Mouse (Mus musculus): ENCODE results near the gene Eif4a1. TPM values are rescaled to one million over a fixed set of nuclear protein-coding genes. Genes with fewer than 3 reads are reported as not detected.
A peak's percentile ranks its signal among the peaks of the same experiment; 100 is the strongest.

Eif4a1 gene
- total and polyA plus RNA-seq, 3 experiments, result 1,622 to 2,161 (median 1,728) TPM

DNA sequence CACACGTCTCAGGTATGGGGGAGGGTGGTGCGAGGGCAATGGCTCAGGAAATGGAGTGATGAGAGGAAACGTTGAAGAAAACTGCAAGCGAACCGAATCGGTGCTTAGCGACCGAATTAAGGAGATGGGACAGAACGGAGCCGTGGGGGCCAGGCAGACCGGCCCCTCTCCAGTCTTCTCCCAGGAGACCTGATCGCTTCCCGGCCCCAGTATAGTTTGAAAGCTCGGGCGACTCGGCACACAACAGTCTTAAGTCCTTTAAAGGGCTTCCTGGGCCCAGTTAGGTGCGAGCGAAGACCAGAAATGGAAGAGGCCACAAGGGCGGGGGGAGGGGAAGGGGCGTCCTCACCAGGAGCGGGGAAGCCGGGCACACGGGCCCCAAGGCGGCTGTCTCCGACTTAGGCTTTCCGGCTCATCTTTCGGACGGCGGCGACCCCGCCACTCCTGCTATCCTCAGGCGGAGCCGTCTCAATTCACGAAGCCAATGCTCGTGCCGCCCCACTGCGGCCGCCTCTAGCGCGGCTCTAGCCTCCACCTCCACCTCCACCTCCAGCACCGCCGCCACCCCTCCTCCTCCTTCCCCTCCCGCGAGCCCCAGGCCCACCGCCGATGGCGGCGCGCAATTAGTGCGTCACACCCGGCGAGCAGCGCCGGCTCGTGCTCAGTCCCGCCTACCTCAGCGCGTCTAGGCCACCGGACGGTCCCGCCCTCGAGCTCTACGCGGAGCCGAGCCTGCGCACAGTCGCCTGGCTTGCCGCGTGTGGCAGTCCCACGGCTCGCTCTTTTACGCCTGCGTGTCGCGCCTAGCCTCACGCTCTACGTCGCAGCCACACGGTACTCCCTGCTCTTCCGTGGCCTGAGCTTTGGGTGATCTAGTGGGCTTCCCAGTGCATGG, 9.3 kb upstream of the Eif4a1 start, which contains the start of gene Senp3:
Gene Senp3, minus strand, starts transcription at position 771 of the 895 bp plus-strand sequence.
- no peaks in the 10 kb centered on the region for H3K27me3 ChIP-seq (replicated peaks)
- H3K27ac ChIP-seq (ENCODE audit: insufficient read depth, low read depth), result peak within 1 kb of the TSS; percentile 35; the same call in 1 of the 2 replicates
- peaks cover 27 to 35% of the 10 kb centered on the region in 2 experiments for H3K36me3 ChIP-seq (replicated peaks in 1 of 2; ENCODE audit: control insufficient read depth in 1 of 2, insufficient read depth in 1 of 2, low read length in 1 of 2)
- H3K4me3 ChIP-seq (replicated peaks in 1 of 3; ENCODE audit: low read depth in 2 of 3, low read length in 2 of 3, poor library complexity in 1 of 3), result peak within 1 kb of the TSS; percentile 75 to 96 (median 85)
- in situ Hi-C loops (cut with MboI; ENCODE audit: low pct_ligation_motif_present, low pct_unique_long_range_greater_than_20kb, low sequenced_read_pairs), result loop anchor here (5.0 to 10.0 kb wide), 2 partner anchors 63 to 196 kb away; partner anchors contain the start of gene Tmem95
- peaks cover 35% of the 10 kb centered on the region for H3K79me2 ChIP-seq (replicated peaks; ENCODE audit: control insufficient read depth, extremely low read depth, insufficient read depth, poor library complexity, severe bottlenecking)
- H3K9ac ChIP-seq (ENCODE audit: insufficient read depth, low read depth), result peak within 1 kb of the TSS; percentile 79
- dilution Hi-C loops (cut with MboI; ENCODE audit: extremely low pct_ligation_motif_present, extremely low pct_unique_long_range_greater_than_20kb, low sequenced_read_pairs), result no loop called here
- DNase-seq (ENCODE audit: extremely low read depth), result peak; percentile 98
- peak within 1 kb of the TSS; percentile 100 for H3K4me2 ChIP-seq (ENCODE audit: insufficient read depth, low read depth, poor library complexity, severe bottlenecking)
- no peaks in the 10 kb centered on the region for H3K9me3 ChIP-seq (replicated peaks; ENCODE audit: low read length)
- H3K4me1 ChIP-seq (ENCODE audit: control insufficient read depth in 1 of 2, insufficient read depth in 2 of 2), result peaks cover 4 to 63% of the 10 kb centered on the region in 2 experiments
- TF ChIP-seq ETS1 (conservative IDR thresholded peaks at IDR 0.05; ENCODE audit: low read depth, low read length) (peak; percentile 48), CHD2 (IDR thresholded peaks at IDR 0.05; ENCODE audit: low read length) (peak; percentile 87), JUN (IDR thresholded peaks at IDR 0.05; ENCODE audit: insufficient read depth, low read depth, low read length) (no peak), E2F4 (IDR thresholded peaks at IDR 0.05; ENCODE audit: insufficient replicate concordance, low read depth, low read length) (peak; percentile 71; the same call in 1 of the 2 replicates), ZNF384 (IDR thresholded peaks at IDR 0.05; ENCODE audit: low read depth, low read length) (peak; percentile 35; the same call in 1 of the 2 replicates), SMC3 (IDR thresholded peaks at IDR 0.05; ENCODE audit: low read depth, low read length) (no peak), GABPA (IDR thresholded peaks at IDR 0.05; ENCODE audit: insufficient replicate concordance, low read depth, low read length) (no peak; the same call in 1 of the 2 replicates), ZMIZ1 (IDR thresholded peaks at IDR 0.05; ENCODE audit: low read depth, low read length) (peak; percentile 95), PAX5 (IDR thresholded peaks at IDR 0.05; ENCODE audit: low read length) (no peak), MXI1 (IDR thresholded peaks at IDR 0.05; ENCODE audit: low read depth, low read length) (peak; percentile 94), BHLHE40 (IDR thresholded peaks at IDR 0.05; ENCODE audit: low read depth, low read length) (peak; percentile 88), MAZ (IDR thresholded peaks at IDR 0.05; ENCODE audit: low read depth, low read length) (peak; percentile 95), CHD1 (IDR thresholded peaks at IDR 0.05; ENCODE audit: low read depth, low read length) (0 out of 2 replicates have a peak, but pooled peaks have one; percentile 56), KAT2A (IDR thresholded peaks at IDR 0.05; ENCODE audit: insufficient replicate concordance, low read length) (peak; percentile 77; the same call in 1 of the 2 replicates), RAD21 (IDR thresholded peaks at IDR 0.05; ENCODE audit: low read depth, low read length) (no peak), USF1 (IDR thresholded peaks at IDR 0.05; ENCODE audit: low read depth, low read length) (peak; percentile 50), TCF12 (IDR thresholded peaks at IDR 0.05; ENCODE audit: low read depth, low read length) (peak; percentile 88), SIN3A (IDR thresholded peaks at IDR 0.05; ENCODE audit: low read length) (peak; percentile 94), ZC3H11A (IDR thresholded peaks at IDR 0.05; ENCODE audit: low read depth, low read length) (no peak), MAFK (IDR thresholded peaks at IDR 0.05; ENCODE audit: insufficient replicate concordance, low read length) (0 out of 2 replicates have a peak, but pooled peaks have one; percentile 19), MYC (IDR thresholded peaks at IDR 0.05; ENCODE audit: low read depth, low read length) (peak; percentile 92), POLR2AphosphoS2 (IDR thresholded peaks at IDR 0.05; ENCODE audit: low read depth, low read length) (peak; percentile 95), HCFC1 (IDR thresholded peaks at IDR 0.05; ENCODE audit: low read depth, low read length) (peak; percentile 90), MAX (IDR thresholded peaks at IDR 0.05; ENCODE audit: low read length) (peak; percentile 96), MEF2A (IDR thresholded peaks at IDR 0.05; ENCODE audit: borderline replicate concordance, low read depth, low read length) (peak; percentile 79), RCOR1 (conservative IDR thresholded peaks at IDR 0.05; ENCODE audit: low read depth, low read length) (0 out of 2 replicates have a peak, but pooled peaks have one; percentile 38), ELF1 (IDR thresholded peaks at IDR 0.05; ENCODE audit: low read depth, low read length) (peak; percentile 77), TBP (conservative IDR thresholded peaks at IDR 0.05; ENCODE audit: low read depth, low read length) (peak; percentile 48; the same call in 1 of the 2 replicates), ZKSCAN1 (IDR thresholded peaks at IDR 0.05; ENCODE audit: borderline replicate concordance, low read depth, low read length) (no peak), USF2 (conservative IDR thresholded peaks at IDR 0.05; ENCODE audit: low read depth, low read length) (no peak), CTCF (conservative IDR thresholded peaks at IDR 0.05 in 1 of 2, IDR thresholded peaks at IDR 0.05 in 1 of 2; ENCODE audit: low read depth in 2 of 2, low read length in 2 of 2) (no peak), JUND (conservative IDR thresholded peaks at IDR 0.05; ENCODE audit: low read depth, low read length) (no peak), POLR2A (IDR thresholded peaks at IDR 0.05; ENCODE audit: low read depth, low read length) (peak; percentile 97), EP300 (IDR thresholded peaks at IDR 0.05; ENCODE audit: low read length) (no peak), NELFE (IDR thresholded peaks at IDR 0.05; ENCODE audit: low read depth, low read length) (peak; percentile 97), IRF4 (IDR thresholded peaks at IDR 0.05; ENCODE audit: low read depth, low read length) (peak; percentile 65), UBTF (IDR thresholded peaks at IDR 0.05; ENCODE audit: low read depth, low read length) (peak; percentile 84; the same call in 1 of the 2 replicates)

All from CH12.LX (cell line).